Mouse (Mus musculus): ENCODE measurements around the gene Prrc2b. TPM values are rescaled to one million over a fixed set of nuclear protein-coding genes. Genes with fewer than 3 reads are reported as not detected.
A peak's percentile ranks its signal among the peaks of the same experiment; 100 is the strongest.

The Prrc2b gene
- total RNA-seq, 2 experiments from 2014 or later = 293 to 298 TPM

DNA sequence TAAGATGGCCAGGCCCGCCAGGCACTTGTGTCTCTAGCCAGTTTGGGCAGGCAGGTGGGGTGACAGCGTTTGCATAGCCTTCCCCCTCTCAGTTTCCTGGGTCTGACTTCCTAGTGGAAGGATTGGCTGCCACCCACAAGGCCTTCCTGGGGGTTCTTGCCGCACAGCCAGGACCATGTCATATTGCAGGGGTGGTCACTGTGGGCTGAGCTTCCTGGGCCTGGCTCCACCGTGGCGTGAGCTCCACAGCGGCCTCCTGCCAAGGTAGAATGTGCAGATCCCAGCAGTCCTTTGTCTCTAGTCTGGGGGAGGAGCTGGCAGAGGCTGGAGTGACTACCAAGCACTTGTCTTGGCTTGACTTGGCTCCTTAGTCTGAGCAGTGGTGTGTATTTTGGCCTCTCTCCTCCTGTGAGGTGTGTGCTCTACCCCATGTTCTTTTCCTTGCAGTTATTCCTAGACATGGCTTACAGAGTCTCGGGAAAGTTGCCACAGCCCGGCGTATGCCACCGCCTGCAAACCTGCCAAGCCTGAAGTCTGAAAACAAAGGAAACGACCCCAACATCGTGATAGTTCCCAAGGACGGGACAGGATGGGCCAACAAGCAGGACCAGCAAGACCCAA, 31.9 kb downstream of the Prrc2b start:
- DNase-seq (ENCODE audit: low spot score in 2 of 2) = no peak

DNA sequence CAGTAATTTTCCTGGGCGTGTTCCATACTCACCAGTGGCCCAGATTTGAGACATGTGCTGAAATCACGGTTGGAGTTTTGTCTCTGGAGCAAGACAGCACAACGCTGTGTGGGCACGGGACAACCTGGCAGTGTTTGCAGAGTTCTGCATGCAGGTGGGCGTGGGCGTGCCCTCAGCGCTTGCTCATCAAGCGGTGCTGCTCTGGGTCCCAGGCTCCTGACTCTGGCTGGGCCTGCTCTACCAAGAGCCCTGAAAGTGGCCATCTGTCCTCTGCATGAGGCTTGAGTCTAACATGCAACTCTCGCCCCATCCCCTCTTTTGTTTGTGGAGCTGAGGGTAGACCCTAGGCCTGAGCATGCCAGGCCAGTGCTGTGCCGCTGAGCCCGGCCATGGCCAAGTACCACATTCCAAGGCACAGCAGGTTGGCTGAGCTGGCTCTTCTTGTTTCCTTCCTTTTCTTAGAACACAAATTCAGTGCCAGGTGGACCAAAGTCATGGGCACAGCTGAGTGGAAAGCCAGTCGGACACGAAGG, 36.2 kb downstream of the Prrc2b start:
- DNase-seq (ENCODE audit: low spot score in 2 of 2) = peak; percentile 80 to 91

DNA sequence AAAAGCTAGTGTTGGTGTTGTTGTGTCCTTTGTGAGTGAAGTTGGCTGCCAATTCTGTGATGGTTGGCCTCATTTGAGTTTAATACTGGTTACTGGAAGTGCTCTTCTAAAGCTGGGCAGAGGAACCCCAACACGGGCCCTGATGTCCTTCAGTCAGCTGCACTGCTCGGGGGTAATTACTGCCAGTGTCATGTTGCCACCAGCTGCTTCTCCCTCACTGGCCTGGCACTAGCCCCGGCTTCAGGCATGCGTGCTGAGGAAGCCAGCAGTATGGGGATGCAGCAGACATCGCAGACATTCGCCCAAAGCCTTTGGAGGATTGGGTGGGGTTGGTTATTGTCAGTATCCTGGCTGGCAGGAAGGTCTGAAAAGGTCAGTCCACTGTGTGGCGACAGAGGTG, 36.8 kb downstream of the Prrc2b start:
- DNase-seq (ENCODE audit: low spot score in 2 of 2) = no peak

DNA sequence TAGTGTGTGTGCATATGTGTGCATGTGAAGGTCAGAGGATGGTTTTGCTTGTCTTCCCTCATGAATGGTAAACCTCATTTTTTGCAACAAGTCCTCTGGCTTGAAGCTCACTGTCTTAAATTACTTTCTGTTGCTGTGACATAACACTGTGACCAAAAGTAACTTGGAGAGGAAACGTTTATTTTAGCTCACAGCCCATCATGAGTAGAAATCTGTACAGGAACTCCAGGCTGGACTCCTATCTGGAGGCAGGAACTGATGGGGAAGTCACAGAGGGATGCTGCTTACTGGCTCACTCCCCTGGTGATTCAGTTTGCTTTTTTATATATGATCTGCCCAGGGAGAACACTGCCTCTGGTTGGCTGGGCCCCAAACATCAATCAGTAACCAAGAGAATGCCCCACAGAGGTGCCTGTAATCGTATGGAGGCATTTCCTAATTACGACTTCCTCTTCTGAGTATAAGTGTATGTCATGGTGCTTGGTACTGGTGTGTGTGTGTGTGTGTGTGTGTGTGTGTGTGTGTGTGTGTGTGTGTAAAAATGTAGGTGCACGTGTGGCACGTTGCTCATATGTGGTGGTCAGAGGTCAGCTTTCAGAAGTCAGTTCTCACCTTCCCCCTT, 38.3 kb downstream of the Prrc2b start:
- DNase-seq (ENCODE audit: low spot score in 2 of 2) = no peak

DNA sequence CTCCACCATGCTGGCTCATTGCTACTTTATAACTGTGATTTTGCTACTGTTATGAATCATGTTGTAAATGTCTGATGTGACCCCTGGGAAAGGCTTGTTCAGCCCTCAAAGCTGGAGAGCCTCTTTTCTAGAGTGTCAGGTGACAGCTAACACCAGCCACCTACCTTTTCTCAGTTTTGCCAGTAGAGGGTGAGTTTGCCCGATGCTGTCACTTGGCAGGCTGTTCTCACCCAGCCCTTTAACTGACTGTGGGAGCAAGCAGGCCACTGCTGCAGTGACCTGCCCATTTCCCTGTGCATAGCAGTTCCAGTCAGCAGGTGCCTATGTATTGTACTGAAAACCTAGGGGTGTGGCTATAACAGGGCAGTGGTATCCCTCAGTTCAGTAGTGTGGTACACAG, 39.7 kb downstream of the Prrc2b start:
- DNase-seq (ENCODE audit: low spot score in 2 of 2) = no peak

DNA sequence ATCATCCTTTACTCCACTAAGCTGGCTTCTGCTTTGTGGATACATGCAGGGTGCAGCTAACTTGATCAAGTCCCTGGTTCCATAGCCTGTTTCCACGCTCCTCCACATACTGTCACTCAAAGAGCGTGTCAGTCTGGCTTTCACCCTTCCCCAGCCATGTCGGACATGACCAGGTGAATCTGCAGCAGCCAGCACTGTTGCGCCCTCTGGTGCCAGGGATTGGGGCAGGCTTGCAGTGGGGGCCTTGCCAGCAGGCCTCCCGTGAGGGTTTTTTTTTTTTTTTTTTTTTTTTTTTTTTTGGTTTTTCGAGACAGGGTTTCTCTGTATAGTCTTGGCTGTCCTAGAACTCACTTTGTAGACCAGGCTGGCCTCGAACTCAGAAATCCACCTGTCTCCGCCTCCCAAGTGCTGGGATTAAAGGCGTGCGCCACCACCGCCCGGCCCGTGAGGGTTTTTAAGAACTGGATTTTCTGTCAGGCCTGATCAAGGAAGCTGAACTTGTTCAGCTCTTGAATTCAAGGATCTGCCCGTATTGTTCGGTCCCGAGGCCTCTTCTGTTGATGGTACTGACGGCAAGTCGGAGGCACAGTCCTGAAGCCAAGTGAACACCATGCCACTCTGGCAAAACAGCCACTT, 41.1 kb downstream of the Prrc2b start:
- no peak for DNase-seq (ENCODE audit: low spot score in 2 of 2)

DNA sequence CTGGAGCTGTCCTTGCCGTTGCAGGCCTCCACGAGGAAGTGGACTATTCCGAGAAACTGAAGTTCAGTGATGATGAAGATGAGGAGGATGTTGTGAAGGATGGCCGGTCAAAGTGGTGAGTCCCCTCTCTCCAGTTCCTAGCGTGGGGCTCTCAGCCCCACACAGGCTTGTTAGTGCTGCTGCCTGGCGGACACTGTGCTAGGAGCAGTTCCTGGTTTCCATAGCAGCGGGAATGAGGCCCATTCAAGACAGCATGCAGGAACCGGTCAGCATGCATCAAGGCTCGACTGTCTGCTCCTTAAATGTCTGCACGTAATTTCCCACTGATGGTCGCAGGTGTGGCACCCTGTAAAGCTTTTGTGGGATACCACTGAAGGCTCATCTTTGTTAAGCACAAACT, 48.1 kb downstream of the Prrc2b start:
- DNase-seq (ENCODE audit: low spot score in 2 of 2) = no peak

DNA sequence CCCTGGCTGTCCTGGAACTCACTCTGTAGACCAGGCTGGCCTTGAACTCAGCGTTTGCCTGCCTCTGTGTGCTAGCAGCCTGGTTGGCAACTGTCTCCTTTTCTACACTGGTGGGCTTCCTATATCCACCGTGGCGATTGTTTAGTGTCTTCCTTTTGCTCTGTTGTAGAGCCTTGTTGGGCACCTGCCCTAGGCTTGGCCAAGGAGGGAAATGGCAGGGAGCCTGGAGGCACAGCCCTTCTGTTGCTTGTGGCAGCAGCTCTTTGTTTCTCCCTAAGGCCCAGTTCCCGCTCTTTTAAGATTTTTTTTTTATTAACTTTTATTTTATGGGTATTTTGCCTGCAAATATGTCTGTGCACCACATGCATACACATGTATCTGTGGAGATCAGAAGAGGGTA, 49.2 kb downstream of the Prrc2b start:
- no peak for DNase-seq (ENCODE audit: low spot score in 2 of 2)

DNA sequence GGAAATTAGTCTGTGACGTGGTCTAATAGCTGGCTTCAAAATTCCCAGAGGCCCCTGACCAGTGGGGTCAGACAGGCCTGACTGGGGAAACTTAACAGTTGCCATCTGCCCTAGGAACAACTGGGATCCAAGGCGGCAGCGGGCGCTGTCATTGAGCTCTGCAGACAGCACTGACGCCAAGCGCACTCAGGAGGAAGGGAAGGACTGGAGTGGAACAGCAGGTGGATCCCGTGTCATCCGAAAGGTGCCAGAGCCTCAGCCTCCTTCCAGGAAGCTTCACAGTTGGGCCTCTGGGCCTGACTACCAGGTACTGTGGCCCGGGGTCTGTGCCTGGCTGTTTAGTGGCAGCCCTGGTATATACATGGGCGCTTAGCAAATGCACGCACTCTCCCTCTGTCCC, 49.8 kb downstream of the Prrc2b start:
- no peak for DNase-seq (ENCODE audit: low spot score in 2 of 2)

DNA sequence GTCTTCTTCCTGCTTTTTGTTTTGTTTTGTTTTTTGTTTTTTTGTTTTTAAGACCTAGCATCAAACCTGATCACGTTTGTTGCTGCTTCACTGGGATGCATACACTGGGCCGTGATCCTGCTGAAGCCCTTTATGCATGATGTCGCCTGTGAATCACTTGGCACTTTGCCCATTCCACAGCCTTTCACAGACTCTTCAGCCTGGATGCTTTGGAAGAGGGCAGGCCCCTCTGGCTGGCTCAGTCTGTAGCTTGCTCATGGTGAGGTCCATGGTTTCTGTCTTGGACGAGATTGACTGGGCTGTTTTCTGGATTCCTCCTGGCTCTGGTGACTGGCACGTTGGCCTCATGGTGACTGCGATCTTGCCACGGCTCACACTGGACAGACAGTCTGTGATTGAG, 50.6 kb downstream of the Prrc2b start:
- peak in 1 of 2 experiments; percentile 54 for DNase-seq (ENCODE audit: low spot score in 2 of 2)

DNA sequence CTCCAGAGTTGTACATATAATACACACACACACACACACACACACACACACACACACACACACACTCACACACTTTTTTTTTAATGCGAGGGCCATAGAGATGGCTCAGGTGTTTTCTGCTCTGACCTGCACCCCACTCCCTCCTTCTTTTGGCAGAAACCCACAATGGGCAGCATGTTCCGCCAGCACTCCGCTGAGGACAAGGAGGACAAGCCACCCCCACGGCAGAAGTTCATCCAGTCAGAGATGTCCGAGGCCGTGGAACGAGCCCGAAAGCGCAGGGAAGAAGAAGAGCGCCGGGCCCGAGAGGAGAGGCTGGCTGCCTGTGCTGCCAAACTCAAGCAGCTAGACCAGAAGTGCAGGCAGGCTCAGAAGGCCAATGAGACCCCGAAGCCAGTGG, 53.0 kb downstream of the Prrc2b start:
- no peak for DNase-seq (ENCODE audit: low spot score in 2 of 2)

DNA sequence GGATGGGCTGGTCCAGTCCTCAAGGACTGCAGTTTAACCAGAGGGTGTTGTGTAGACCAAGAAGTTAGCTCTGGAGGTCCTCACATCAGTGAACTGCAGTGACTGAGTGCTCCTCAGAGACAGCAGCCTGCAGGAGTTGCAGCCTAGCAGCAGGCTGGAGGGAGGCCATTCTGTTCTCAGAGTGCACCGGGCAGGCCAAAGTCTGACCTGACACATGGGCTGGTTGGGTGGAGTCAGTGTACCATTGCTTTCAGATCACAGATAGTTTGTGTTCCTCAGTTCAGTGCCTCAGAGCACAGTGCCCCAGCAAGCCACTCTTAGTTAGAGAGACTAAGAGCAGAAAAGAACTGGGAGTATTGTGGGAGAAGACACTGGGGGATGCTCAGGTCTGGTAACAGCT, 56.8 kb downstream of the Prrc2b start:
- no peak for DNase-seq (ENCODE audit: low spot score in 2 of 2)

DNA sequence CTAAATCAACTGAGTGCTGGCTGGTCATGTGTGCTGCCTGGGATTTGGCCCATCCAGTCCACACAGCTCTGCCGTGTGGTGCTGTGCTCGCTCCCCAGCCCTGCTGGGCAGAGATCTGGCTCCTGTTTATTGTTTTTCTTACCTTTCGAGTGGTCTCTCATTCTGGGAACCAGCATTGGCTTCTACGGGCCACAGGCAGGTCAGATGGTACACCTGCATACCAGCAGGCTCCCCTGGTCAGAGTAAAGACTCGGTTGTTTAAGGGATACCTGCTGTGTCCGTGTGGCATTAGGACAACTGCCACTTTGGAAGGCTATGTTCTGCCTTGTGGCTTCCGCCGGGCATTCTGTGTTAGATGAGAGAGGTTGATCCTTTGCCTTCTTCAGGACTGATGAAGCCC, 60.8 kb downstream of the Prrc2b start:
- DNase-seq (ENCODE audit: low spot score in 2 of 2) = no peak

DNA sequence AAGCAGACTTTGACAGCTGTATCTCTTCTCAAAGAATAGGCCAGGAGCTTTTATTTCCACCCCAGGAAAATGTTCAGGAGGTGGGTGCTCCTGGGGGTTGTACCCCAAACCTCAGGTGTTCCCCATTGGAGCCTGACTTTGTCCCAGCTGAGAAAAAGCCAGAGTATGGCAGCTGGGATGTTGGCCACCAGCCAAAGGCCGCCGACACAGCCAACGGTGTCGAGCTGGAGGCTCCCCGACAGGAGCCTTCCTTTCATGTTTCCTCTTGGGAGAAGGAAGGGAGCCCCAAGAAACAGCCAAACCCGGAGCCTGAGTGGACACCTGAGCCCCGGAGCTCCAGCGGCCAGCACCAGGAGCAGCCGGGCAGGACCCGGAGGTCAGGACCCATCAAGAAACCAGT, 62.1 kb downstream of the Prrc2b start:
- DNase-seq (ENCODE audit: low spot score in 2 of 2) = no peak

DNA sequence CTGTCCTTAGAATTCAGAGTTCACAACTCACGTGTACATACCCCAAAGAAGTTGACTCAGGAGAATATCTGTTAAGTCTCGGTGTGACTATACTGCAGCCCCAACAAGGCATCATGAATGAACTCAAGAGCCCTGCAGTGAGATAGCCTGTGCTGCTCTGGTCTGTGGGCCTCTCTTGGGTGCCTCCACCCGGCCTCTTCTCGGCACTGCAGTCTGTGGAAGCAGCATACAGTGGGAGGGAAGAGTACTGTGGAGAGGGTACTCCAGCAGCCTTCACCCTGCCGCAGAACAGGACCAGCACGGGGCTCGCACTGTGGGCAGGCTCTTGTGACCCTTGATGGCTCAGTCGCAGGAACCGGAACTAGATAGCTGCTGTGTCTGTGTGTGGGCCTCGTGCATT, 64.7 kb downstream of the Prrc2b start:
- DNase-seq (ENCODE audit: low spot score in 2 of 2) = no peak

DNA sequence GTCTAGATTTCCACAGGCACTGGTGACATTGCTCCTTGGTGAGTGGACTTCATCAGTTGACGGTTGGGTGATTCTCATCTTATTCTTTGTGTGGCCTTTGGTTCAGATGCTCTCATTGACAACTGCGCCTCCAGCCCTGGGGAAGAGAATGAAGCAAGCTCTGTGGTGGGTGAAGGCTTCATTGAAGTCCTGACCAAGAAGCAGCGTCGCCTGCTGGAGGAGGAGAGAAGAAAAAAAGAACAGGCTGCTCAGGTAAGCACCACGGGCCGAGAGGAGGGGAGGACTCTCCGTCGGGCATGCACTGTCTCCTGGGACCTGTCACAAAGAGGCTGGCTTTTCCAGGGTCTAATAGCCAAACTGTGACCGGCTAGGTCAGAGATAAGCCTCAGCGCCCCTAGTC, 65.6 kb downstream of the Prrc2b start:
- no peak for DNase-seq (ENCODE audit: low spot score in 2 of 2)

DNA sequence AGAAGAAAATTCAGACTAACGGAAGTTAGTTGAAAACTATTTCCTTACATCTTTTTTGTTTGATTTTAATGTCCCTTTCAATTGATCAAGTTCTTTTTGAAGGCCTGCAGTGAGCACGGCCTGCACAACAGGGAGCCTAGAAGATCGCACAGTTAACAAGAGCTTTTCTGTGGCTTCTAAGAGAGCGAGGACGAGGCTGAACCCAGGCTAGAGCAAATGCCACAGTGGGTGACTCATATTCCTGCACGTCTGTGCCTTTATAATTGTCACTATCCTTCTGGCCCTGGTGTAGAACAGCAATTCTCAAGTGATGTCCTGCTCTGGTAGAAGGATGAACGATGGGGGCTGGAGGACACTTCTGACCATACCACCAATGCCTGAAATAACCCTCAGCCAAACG, 66.8 kb downstream of the Prrc2b start:
- no peak for DNase-seq (ENCODE audit: low spot score in 2 of 2)

DNA sequence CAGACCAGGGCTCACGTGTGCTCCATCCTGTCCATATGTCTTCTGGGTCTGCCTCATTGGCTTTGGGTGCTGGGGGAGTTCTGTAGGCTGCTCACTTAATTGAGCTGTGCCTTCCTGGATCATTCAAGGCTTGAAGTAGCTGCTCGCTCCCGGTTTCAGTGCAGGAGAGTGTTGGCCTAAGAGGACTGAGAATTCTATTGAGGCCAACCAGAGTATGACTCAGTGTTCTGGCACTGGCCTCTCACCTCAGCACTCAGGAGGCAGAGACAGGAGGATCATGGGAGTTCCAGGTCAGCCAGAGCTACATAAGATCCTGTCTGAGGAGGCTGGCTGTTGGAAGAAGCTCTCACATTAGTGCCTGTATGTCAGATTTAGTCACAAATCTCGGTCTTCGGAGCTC, 67.2 kb downstream of the Prrc2b start:
- DNase-seq (ENCODE audit: low spot score in 2 of 2) = no peak

DNA sequence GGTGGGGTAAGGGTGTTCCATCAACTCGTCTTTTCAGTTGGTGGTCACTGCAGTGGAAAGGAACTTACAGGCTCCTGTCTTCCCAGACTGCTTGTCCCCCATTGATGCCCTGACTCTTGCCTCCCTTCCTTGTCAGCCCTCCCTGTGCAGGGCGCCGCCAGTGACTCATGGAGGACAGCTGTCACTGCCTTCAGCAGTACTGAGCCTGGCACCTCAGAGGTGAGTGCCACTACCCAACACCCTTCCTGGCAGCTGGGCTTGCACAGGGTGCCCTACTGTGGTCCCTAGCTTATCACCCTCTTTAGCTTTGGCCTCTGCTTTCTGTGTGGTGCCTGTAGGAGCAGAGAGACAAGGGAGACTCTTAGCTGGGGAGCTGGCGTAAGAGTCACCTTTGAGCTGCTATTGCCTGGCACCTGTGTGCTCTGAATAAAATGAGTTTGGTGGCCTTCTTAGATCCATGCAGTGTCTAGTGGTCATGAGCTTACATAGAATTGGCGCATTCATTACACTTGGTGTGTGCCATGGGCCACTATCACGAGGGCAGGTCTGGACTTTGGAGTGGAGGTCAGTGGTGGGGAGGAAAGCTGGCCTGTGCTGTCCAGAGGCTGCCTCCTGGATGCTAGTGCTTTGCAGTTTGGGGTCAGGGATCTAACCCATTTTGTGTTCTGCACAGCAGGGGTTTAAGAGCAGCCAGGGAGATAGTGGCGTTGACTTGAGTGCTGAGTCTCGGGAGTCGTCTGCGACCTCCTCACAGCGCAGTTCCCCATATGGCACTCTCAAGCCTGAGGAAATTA, 67.9 kb downstream of the Prrc2b start:
- no peak for DNase-seq (ENCODE audit: low spot score in 2 of 2)

DNA sequence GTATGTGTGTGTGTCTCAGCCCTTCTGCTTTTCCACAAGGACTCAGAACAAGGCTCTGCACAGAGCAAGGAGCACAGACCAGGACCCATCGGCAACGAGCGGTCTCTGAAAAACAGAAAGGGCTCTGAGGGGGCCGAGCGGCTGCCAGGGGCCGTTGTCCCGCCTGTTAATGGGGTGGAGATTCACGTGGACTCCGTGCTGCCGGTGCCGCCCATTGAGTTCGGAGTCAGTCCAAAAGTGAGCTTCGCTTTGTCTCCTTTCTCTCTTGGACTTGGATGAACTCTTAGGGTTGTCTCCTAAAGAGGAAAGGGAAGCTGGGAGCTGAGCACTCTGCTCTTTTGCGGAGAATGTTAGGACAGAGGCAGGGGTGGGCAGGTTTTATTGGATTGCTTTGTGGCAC, 68.6 kb downstream of the Prrc2b start:
- no peak for DNase-seq (ENCODE audit: low spot score in 2 of 2)

DNA sequence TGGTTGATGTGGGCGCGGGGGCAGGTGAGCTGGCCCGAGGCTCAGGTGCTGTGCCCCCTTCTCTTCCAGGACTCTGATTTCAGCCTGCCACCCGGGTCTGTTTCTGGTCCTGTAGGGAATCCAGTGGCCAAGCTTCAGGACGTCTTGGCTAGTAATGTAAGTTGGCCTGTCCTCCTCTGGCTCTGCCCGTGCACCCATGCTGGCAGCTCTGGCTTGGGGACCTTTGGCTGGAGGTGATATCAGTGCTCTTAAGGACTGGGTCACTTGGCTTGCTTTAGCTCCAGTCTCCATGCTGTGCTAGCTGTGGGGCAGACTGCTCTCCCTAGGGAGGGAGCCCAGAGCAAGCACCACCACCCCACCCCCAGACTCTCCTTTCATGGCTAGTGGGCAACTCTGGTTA, 69.1 kb downstream of the Prrc2b start:
- DNase-seq (ENCODE audit: low spot score in 2 of 2) = no peak

DNA sequence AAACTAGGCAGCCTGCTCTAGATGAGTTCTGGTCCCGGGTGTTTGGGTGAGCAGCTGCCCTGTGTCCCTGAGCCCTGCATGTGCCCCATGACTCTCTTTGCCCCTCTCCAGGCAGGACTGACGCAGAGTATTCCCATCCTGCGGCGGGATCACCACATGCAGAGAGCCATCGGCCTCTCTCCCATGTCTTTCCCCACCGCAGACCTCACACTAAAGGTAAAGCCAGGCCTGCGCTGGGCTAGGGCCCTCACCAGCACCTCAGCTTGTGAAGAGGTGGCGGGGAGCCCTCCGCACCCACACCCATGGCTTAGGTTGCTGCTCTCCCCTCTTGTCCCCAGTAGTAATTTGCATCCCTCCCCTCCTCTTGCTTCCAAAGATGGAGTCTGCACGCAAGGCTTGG, 70.1 kb downstream of the Prrc2b start:
- DNase-seq (ENCODE audit: low spot score in 2 of 2) = no peak
